Mouse (Mus musculus) embryonic stem cell, embryonic (primary cell): ENCODE measurements around the gene Cacna1i.

ENCODE experiments used
- CTCF ChIA-PET, 4 experiments: fragments of 300-600 bp in 2 of 4; fragments of 350-600 bp in 2 of 4; sonication (Branson Sonifier 250); formaldehyde crosslinking; loops; one replicate each; lab custom pipeline; 2022; ENCODE audit warnings: inconsistent platforms in 2 of 4; lab: Charles Lee
- POLR2A ChIA-PET, 4 experiments: fragments of 300-600 bp in 2 of 4; fragments of 350-600 bp in 2 of 4; sonication (Branson Sonifier 250); formaldehyde crosslinking; loops; one replicate each; lab custom pipeline; 2022; ENCODE audit warnings: antibody characterized with exemption in 4 of 4, inconsistent platforms in 1 of 4; lab: Charles Lee

Cacna1i gene

DNA sequence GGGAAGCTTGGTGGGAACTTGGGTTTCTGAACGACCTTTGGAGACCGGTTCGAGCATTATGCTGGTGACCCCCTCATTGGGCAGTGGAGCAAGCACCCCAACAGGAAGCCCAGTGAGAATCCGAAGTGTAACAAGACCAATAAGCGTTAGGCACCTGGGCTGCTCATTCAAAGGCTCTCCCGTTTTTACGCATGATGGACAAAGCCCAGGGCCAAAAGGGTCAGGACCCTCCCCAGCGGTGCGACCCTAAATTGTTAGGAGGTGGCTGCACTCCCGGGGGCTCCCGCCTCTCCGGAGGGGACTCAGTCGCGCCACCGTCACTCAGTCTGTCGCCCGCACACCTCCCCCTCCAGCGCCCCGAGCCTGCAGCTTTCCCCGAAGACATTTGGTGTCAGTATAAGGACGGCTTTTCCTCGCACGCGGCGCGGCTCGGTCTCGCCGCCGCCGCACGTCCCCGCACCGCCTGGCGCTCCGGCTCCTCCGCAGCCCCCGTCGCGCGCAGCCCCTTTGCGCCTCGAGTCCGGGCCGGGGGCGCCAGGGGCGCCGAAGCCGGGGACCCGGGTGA is at the start of gene Cacna1i:
Gene Cacna1i (plus strand): TSS at position 388 of the 565 bp plus-strand sequence.
- ChIA-PET CTCF (interaction anchor here in 2 of 4 experiments (0.6 to 1.4 kb wide), 3 partner anchors 53 to 419 kb away, joined by 3 to 4 read pairs (median 4); no protein-coding TSS in a partner anchor), POLR2A (interaction anchor here in 2 of 4 experiments (0.9 to 4.0 kb wide), 6 partner anchors 9 to 424 kb away, joined by 3 to 34 read pairs (median 3); partner anchors contain the start of genes Atf4 (in 1 of the 2), Rps19bp1 (in 1 of the 2) and Tnrc6b (in 1 of the 2))

DNA sequence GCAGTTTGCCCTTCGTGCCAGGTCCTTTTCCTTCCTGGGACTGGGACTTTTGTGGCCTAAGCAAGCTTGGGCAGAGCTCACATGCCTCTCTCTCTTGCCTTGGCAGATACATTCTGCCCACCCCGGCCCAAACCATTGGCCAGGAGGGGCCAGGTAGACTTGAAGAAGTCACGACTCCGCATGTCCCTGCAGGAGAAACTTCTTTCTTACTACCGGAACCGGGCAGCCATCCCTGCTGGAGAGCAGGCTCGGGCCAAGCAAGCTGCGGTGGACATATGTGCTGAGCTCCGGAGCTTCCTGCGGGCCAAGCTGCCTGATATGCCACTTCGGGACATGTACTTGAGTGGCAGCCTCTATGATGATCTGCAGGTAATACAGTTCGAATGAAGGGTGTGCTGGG is 38.9 kb upstream of the Cacna1i start:
- ChIA-PET CTCF (interaction anchor here in 3 of 4 experiments (0.6 to 1.5 kb wide), 5 partner anchors 10 to 23 kb away, joined by 3 read pairs; partner anchors contain the start of gene Rps19bp1 (in 1 of the 3)), POLR2A (interaction anchor here (0.6 to 11.0 kb wide), 19 partner anchors 9 to 165 kb away, joined by 3 to 181 read pairs (median 4); partner anchors contain the start of genes Mief1 (in 3 of the 4), Atf4 (in 2 of the 4), AC140267.1 (in 1 of the 4) and Rps19bp1 (in 1 of the 4))

DNA sequence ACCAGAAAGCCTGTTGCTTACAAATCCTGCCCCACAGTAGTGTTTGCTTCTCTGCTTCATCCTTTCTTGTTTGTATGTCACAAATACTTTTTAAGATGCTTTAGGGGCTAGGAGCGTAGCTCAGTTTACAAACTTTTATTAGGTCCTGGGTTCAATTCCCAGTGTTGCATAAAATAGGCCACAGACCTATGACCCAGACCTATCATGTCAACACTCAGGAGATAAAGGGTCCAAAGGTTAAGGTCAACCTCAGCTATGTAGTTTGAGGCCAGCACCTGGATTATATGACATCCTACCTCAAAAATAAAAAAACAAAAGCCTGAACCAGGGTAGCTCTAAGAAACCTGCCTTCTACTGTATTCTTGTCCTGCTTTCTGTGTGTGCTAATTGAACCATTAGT is 38.4 kb upstream of the Cacna1i start:
- POLR2A ChIA-PET = interaction anchor here (0.6 to 11.0 kb wide), 18 partner anchors 9 to 166 kb away, joined by 3 to 181 read pairs (median 5); partner anchors contain the start of genes Atf4 (in 2 of the 4), Mief1 (in 2 of the 4), AC140267.1 (in 1 of the 4) and Rps19bp1 (in 1 of the 4)
- CTCF ChIA-PET = interaction anchor here in 3 of 4 experiments (0.7 to 1.5 kb wide), 5 partner anchors 10 to 24 kb away, joined by 3 to 5 read pairs (median 3); partner anchors contain the start of gene Rps19bp1 (in 1 of the 3)

DNA sequence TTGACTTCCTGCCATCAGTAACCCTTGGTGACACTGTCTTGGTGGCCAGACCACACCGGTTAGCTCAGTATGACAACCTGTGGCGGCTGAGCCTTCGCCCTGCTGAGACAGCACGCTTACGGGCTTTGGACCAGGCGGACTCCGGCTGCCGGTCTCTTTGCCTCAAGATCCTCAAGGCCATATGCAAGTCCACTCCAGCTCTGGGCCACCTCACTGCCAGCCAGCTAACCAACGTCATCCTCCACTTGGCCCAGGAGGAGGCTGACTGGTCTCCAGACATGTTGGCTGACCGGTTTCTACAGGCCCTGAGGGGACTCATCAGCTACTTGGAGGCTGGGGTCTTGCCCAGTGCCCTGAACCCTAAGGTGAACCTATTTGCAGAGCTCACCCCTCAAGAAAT is 37.4 kb upstream of the Cacna1i start:
- ChIA-PET CTCF (interaction anchor here in 2 of 4 experiments (1.2 to 1.7 kb wide), 2 partner anchors 11 kb away, joined by 4 to 5 read pairs; no protein-coding TSS in a partner anchor), POLR2A (interaction anchor here in 3 of 4 experiments (0.6 to 11.0 kb wide), 13 partner anchors 8 to 460 kb away, joined by 3 to 181 read pairs (median 6); partner anchors contain the start of genes Mief1 (in 3 of the 3), Atf4 (in 2 of the 3), AC140267.1 (in 1 of the 3) and Rps19bp1 (in 1 of the 3))

DNA sequence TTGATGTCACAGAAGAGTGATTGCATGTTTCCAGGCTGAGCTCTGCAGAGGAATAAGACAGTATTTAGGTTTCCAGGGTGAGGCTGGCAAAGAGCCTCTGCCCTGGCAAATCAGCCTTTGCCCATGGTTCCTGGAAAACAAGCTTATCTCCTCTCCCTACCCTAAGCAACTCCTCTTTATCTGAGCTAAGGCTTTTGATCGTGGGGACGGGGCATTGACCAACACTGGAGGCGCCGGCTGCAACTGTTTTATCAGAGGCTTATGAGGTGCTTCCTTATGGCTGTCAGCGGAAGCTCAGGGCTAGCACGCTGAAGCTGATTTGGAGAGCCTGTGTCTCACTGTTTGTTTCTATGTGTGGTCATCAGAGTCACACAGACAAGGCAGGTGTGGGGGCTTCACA is 36.5 kb upstream of the Cacna1i start:
- POLR2A ChIA-PET = interaction anchor here in 3 of 4 experiments (0.6 to 11.0 kb wide), 10 partner anchors 7 to 168 kb away, joined by 3 to 181 read pairs (median 6); partner anchors contain the start of genes Atf4 (in 2 of the 3), Mief1 (in 2 of the 3) and Rps19bp1 (in 1 of the 3)

DNA sequence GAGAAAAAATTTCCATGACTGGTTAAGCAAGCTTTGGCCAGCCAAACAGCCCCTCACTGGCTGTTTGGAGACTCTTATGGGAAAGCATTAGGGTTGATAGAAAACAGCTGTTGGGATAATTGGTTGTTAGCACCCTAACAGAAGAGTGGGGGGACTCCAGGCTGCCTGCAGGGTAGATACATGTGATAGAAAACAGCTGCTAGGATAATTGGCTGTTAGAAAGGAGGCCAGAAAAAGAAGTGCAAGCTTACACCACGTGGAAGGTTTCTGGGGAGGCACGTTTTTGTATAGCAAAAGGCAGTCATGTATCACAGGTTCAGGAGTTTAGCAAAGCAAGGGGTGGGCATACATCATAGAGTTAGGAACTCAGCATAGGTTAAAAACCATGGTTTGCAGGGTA is 33.5 kb upstream of the Cacna1i start:
- ChIA-PET CTCF (interaction anchor here in 1 of 4 experiments (0.5 kb wide), 1 partner anchor 165 kb away, joined by 4 read pairs; no protein-coding TSS in a partner anchor), POLR2A (interaction anchor here in 2 of 4 experiments (0.8 to 10.4 kb wide), 14 partner anchors 9 to 176 kb away, joined by 3 to 439 read pairs (median 4); partner anchors contain the start of genes Mief1 (in 2 of the 2), Rps19bp1 (in 2 of the 2), AC140267.1 (in 1 of the 2) and Tab1 (in 1 of the 2))

More for the DNA sequence above, 36.5 kb upstream of the Cacna1i start:
- CTCF ChIA-PET = interaction anchor here in 3 of 4 experiments (0.5 to 1.7 kb wide), 3 partner anchors 10 to 14 kb away, joined by 4 to 11 read pairs (median 4); partner anchors contain the start of gene Rps19bp1 (in 2 of the 3)

DNA sequence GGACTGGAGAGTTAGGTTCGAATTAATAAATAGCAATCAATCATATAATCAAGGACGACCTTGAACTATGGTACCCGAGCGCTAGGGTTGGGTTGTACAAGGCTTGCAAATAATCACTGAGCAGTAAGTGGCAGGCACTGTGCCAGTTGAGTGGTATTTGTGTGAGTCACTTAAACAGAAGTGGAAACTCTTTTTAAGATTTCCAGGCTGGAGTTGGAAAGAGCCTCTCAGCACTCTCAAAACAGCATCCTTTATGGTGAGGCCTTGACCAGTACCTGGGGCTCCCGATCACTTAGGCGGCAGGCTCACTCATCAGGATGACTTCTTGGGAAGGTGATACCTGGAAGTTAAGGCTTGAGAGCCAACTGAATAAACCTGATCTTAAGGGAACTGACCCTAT is 32.8 kb upstream of the Cacna1i start:
- ChIA-PET CTCF (interaction anchor here in 1 of 4 experiments (1.0 kb wide), 1 partner anchor 21 kb away, joined by 5 read pairs; the partner anchor contains the start of gene Mief1), POLR2A (interaction anchor here (0.8 to 10.4 kb wide), 81 partner anchors 7 to 1440 kb away, joined by 3 to 439 read pairs (median 8); partner anchors contain the start of genes AC140267.1 (in 3 of the 4), Rps19bp1 (in 3 of the 4), Tab1 (in 3 of the 4) and Mief1 (in 2 of the 4))

DNA sequence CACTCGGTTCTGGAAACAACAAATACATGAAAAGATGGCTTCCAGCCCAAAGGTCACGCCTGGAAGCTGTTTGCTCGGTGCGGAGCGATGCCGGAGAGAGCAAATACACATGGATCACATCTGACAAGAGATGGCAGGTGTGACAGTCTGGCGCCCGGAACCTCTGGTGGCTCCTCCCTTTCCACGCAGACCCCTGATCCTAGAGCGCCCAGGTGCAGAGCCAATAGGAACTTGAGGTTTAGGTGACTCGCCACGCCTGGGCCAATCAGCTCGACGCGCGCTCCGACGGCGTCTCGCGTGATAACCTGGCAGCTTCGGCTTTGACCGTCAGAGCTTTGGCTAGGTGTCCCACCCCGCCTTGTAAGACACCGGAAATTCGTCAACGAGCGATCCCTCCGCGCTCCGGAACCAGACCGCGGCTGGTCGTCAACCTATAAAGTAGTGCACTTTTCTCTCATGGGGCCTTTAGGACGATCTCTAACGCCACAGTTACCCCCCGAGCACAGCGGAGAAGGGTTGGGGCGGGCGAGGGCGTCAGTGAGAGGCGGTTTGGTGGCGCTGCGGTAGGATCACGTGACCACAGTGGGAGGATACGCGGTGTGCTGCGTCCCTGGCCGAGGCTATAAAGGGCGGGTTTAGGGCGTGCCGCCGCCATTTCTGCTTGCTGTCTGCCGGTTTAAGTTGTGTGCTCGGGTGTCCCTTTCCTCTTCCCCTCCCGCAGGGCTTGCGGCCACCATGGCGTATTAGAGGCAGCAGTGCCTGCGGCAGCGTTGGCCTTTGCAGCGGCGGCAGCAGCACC is 32.0 kb upstream of the Cacna1i start, which contains the start of gene Atf4:
Gene Atf4 (plus strand): TSS at position 338 of the 799 bp plus-strand sequence.
- CTCF ChIA-PET = interaction anchor here in 2 of 4 experiments (0.5 to 1.0 kb wide), 11 partner anchors 9 to 597 kb away, joined by 3 to 14 read pairs (median 3); partner anchors contain the start of genes Mief1 (in 2 of the 2), AC140267.1 (in 1 of the 2), Fam227a (in 1 of the 2) and Rps19bp1 (in 1 of the 2)
- POLR2A ChIA-PET = interaction anchor here (0.5 to 10.4 kb wide), 238 partner anchors 8 to 1761 kb away, joined by 3 to 439 read pairs (median 4); partner anchors contain the start of genes Mief1 (in 4 of the 4), Rps19bp1 (in 4 of the 4), AC140267.1 (in 3 of the 4) and Tab1 (in 3 of the 4)

DNA sequence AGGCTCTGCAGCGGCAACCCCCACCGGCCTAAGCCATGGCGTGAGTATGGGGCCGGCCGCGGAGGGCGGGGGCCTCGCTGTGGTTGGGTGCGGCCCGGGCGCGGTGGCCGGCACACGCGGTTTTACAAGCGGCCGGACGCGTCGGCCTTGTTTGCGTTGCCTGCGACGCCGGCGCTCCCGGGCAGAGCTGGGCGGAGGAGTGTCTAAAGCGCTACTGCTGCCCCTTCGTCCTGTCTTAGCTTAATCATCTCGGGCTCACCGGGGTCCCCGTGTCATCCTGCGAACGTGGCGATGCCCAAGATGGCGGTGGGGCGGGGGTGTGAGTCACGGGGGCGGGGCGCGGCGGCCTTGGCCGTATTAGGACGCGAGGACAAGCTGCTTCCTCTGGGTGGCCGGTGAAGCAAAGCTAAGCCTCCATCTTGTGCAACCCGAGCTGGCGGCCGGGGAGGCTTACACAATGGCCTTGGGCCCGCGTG is 31.4 kb upstream of the Cacna1i start:
- ChIA-PET CTCF (interaction anchor here in 1 of 4 experiments (0.7 to 1.3 kb wide), 5 partner anchors 22 to 449 kb away, joined by 3 to 6 read pairs (median 3); partner anchors contain the start of genes Mief1 and Syngr1), POLR2A (interaction anchor here (0.5 to 10.4 kb wide), 160 partner anchors 8 to 1709 kb away, joined by 3 to 439 read pairs (median 6); partner anchors contain the start of genes Rps19bp1 (in 4 of the 4), AC140267.1 (in 3 of the 4), Mief1 (in 3 of the 4) and Syngr1 (in 3 of the 4))

DNA sequence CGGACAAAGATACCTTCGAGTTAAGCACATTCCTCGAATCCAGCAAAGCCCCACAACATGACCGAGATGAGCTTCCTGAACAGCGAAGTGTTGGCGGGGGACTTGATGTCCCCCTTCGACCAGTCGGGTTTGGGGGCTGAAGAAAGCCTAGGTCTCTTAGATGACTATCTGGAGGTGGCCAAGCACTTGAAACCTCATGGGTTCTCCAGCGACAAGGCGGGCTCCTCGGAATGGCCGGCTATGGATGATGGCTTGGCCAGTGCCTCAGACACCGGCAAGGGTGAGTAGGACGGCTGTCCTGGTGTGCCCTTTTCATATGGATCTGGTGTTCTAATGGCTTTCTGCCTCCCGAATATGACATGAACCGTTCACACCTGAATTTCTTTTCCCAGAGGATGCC is 30.8 kb upstream of the Cacna1i start:
- CTCF ChIA-PET = interaction anchor here in 1 of 4 experiments (0.7 to 1.3 kb wide), 5 partner anchors 22 to 448 kb away, joined by 3 to 6 read pairs (median 3); partner anchors contain the start of genes Mief1 and Syngr1
- POLR2A ChIA-PET = interaction anchor here (0.5 to 10.4 kb wide), 151 partner anchors 8 to 1709 kb away, joined by 3 to 439 read pairs (median 5); partner anchors contain the start of genes Rps19bp1 (in 4 of the 4), Mief1 (in 3 of the 4), Syngr1 (in 3 of the 4) and AC140267.1 (in 2 of the 4)

DNA sequence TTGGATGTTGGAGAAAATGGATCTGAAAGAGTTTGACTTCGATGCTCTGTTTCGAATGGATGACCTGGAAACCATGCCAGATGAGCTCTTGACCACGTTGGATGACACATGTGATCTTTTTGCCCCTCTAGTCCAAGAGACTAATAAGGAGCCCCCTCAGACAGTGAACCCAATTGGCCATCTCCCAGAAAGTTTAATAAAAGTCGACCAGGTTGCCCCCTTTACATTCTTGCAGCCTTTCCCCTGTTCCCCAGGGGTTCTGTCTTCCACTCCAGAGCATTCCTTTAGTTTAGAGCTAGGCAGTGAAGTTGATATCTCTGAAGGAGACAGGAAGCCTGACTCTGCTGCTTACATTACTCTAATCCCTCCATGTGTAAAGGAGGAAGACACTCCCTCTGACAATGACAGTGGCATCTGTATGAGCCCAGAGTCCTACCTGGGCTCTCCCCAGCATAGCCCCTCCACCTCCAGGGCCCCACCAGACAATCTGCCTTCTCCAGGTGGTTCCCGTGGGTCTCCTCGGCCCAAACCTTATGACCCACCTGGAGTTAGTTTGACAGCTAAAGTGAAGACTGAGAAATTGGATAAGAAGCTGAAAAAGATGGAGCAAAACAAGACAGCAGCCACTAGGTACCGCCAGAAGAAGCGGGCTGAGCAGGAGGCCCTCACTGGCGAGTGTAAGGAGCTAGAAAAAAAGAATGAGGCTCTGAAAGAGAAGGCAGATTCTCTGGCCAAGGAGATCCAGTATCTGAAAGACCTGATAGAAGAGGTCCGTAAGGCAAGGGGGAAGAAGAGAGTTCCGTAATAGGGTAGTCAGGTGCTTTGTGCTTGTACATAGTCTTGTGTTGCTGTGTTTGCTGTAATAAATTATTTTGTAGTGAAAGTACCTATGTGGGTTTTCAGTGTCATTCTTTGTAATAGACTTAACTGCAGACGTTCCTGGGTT is 30.1 kb upstream of the Cacna1i start:
- POLR2A ChIA-PET = interaction anchor here (0.6 to 10.4 kb wide), 146 partner anchors 7 to 1176 kb away, joined by 3 to 439 read pairs (median 5); partner anchors contain the start of genes Mief1 (in 4 of the 4), Tnrc6b (in 4 of the 4), AC140267.1 (in 3 of the 4) and Rps19bp1 (in 3 of the 4)

DNA sequence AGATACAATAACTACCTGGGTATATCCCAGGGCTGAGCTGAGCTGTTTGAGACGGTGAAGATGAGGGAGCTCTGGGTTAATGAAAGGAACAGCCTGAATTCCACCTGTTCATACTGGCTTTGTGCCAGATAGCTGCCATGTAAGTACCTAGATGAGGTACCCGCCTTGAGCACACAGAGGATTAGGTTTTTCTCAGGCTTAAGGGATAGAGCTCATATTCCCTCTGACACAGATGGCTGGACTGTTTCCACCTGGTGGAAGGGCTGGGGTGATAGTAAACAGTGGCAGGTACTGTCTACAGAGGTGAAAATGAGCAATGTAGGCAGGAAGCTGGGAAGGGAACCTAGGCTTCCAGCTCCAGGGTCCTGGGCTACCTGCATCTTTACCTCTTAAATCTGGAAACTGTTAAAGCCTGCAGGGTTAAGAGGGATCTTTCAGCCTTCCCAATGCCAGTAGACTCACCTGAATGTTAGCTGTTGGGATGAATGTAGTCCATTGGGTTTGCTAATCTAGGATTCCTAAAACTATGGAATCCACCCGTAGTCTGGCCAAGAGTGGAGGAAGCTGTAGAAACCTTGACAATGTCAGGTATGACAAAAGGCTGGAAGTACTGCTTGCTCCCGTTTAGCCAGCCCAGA is 29.3 kb upstream of the Cacna1i start:
- ChIA-PET CTCF (interaction anchor here (0.6 to 1.6 kb wide), 13 partner anchors 10 to 453 kb away, joined by 3 to 6 read pairs (median 4); partner anchors contain the start of genes Mief1 (in 1 of the 4), Tab1 (in 1 of the 4) and Tnrc6b (in 1 of the 4)), POLR2A (interaction anchor here (0.6 to 10.4 kb wide), 140 partner anchors 9 to 1635 kb away, joined by 3 to 439 read pairs (median 4); partner anchors contain the start of genes Mief1 (in 4 of the 4), Tnrc6b (in 4 of the 4), AC140267.1 (in 3 of the 4) and Mgat3 (in 2 of the 4))

More for the DNA sequence above, 30.1 kb upstream of the Cacna1i start:
- CTCF ChIA-PET = interaction anchor here (1.0 to 1.6 kb wide), 7 partner anchors 10 to 447 kb away, joined by 3 to 6 read pairs (median 3); partner anchors contain the start of gene Mief1 (in 1 of the 4)

DNA sequence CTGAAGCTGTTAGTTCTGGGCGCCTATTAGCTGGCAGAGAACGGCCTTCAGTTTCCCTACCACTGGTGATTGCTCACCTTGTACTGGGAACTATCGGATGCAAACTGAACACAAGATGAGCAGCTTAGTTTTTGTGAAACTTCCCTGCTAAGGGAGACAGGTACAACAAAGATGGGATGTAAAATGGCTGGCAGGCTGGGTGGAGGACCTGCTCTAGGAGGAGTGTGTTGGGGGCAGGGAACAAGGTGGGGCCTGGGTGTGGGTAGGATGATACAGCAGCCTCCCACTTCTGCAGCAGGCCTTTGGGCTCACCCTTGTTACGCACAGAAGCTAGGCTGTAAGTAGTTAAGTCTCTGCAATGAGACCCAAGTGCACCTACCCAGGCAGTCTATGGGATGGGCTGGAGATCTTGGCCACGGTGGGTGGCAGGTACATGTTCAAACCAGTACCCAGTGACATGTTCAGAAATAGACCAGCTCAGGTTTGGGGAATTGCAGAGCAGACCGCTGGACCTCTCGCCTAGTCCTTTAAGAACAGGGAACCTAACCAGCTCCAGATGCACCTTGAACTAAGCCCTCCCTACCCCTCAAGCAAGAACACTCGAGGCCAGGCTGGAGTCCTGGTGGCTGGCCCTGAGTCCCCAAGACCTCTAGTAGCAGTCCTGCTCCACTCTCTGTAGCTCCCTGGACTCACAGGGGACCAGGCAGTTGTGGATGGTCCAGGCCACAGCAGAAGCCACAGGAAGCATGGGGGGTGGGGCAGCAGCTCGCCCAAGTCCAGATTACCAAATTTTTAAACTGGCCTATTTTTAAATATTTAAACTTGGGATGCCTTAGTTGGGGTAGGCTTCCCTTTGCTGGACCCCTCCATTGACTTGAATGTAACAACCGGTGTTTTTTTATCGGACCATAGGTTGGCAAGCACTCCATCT is 28.5 kb upstream of the Cacna1i start:
- ChIA-PET CTCF (interaction anchor here (0.6 to 1.6 kb wide), 14 partner anchors 11 to 452 kb away, joined by 3 to 5 read pairs (median 4); partner anchors contain the start of genes Tab1 (in 1 of the 4) and Tnrc6b (in 1 of the 4)), POLR2A (interaction anchor here (0.6 to 10.4 kb wide), 123 partner anchors 9 to 1634 kb away, joined by 3 to 439 read pairs (median 5); partner anchors contain the start of genes Mief1 (in 4 of the 4), Tnrc6b (in 4 of the 4), AC140267.1 (in 2 of the 4) and Mgat3 (in 2 of the 4))
